Mouse (Mus musculus): ENCODE measurements around the gene Ptgdr2.
A peak's percentile ranks its signal among the peaks of the same experiment; 100 is the strongest.

GRCm38 (mm10) chr19:10970457-10970856 is 33.5 kb downstream of the Ptgdr2 start:
- no peak for TF ChIP-seq CTCF (IDR thresholded peaks at IDR 0.05; ENCODE audit: low read depth)
- TF ChIP-seq EP300 (IDR thresholded peaks at IDR 0.05; ENCODE audit: low read depth): peak; percentile 69

All from liver, postnatal 0 days (tissue).